Mouse (Mus musculus) inflammation-experienced regulatory T-cells, adult 16 weeks (primary cell): Measurements from ENCODE around the gene Olfr1026. TPM values are rescaled to one million over a fixed set of nuclear protein-coding genes. Genes with fewer than 3 reads are reported as not detected.

Experiments used
- polyA plus RNA-seq: library from polyadenylated mRNA; unstranded; fragments of 100-300 nt; shearing (Covaris generic); gene quantifications from one replicate; pipeline ENCODE4 v1.2.1, GENCODE M21; 2017

Gene Olfr1026
- not detected for polyA plus RNA-seq

DNA sequence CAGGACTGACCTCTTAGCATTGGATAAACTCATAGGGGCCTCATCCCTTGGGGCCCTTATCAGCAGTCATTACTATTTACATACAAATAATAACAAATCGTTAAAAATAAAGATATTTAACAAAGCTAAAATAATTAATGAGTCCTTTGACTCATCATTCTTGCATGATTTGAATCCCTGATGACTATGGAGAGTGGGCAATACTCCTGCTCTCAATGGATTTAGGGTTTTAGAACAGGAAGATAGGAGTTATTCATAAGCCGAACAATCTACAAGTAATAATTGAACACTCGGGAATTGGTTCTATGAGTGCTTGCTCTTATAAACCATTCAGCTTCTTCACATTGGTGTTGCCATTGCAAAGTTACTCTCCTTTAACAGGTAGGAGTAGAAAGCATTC lies at the start of gene Olfr1026:
TSS of gene Olfr1026 (plus strand) at position 301 of the 400 bp plus-strand sequence.

GRCm38 (mm10) chr2:85885340-85885739 lies 36.0 kb upstream of the Olfr1026 start, which contains the start of gene Olfr1023:
Gene Olfr1023 (plus strand): TSS chr2:85885640.

GRCm38 (mm10) chr2:85904952-85905351 lies 16.4 kb upstream of the Olfr1026 start, which contains the start of gene Olfr1024:
Gene Olfr1024 (minus strand): TSS chr2:85905052.

DNA sequence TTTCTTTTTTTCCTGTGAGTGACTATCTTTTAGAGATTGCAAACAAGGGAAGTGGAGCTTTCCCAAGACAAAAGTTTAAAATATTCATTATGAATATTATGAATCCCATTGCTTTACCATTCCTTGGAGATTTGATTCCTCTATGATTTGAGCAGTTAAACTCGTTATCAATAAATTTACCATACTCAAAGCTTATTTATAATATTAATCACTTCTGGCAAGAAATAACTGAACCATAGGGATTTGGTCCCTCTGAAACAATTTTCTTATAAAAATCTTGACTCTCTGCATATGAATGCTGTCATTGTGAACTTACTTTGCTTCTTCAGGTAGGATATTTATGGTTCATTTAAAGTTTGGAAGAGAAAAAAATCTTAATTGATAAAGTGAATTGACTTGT lies 6.5 kb upstream of the Olfr1026 start, which contains the start of gene Olfr1025-ps1:
TSS of gene Olfr1025-ps1 (plus strand) at position 301 of the 400 bp plus-strand sequence.

DNA sequence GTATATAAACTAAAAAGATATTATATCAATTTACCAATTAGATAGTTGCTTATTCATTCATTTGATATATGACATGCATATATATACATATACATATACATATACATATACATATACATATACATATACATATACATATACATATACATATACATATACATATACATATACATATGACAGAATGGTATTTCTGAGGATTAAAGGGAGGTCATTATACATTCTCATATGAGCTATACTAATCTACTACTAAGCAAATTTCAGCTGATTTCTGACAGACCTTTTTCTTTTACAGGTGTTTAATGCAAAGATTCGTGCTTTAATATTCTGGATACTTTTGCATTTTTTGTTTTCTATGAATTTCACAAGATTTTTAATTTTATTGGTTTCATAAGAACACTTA lies 28.8 kb downstream of the Olfr1026 start, which contains the start of gene Olfr1028:
TSS of gene Olfr1028 (plus strand) at position 301 of the 400 bp plus-strand sequence.

DNA sequence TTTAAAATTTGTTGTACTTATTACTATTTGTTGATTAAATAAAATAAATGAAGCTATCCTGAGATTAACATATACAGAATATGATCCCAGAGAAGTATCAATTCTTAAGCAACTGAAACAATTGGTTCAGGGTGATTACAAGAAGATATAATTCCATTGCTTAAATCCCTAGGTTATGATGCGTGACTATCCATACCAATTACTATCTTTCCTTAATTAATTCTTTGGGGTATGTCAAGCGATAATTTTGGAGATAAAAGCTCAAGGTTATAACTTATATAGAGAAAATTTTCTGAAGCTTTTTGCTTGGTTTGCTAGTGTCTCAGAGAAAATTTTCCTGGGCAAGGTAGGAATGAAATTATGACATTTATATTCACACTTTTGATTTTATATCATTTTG lies 52.2 kb downstream of the Olfr1026 start, which contains the start of gene Olfr1029:
TSS of gene Olfr1029 (plus strand) at position 301 of the 400 bp plus-strand sequence.

Other genes with a start within 250 kb of the Olfr1026 start
- not detected for gene Olfr1006, start 242.8 kb upstream of the Olfr1026 start, polyA plus RNA-seq
- not detected for gene Olfr1008, start 232.1 kb upstream of the Olfr1026 start, polyA plus RNA-seq
- not detected for gene Olfr1009, start 206.1 kb upstream of the Olfr1026 start, polyA plus RNA-seq
- not detected for gene Olfr1012, start 158.8 kb upstream of the Olfr1026 start, polyA plus RNA-seq
- not detected for gene Olfr1013, start 154.5 kb upstream of the Olfr1026 start, polyA plus RNA-seq
- gene Olfr1014, start 148.8 kb upstream of the Olfr1026 start, polyA plus RNA-seq, result not detected
- not detected for gene Olfr1015, start 139.5 kb upstream of the Olfr1026 start, polyA plus RNA-seq
- gene Olfr1016, start 119.0 kb upstream of the Olfr1026 start, polyA plus RNA-seq, result not detected
- gene Olfr1018, start 103.1 kb upstream of the Olfr1026 start, polyA plus RNA-seq, result not detected
- gene Olfr1019, start 76.1 kb upstream of the Olfr1026 start, polyA plus RNA-seq, result not detected
- not detected for gene Olfr1020, start 74.5 kb upstream of the Olfr1026 start, polyA plus RNA-seq
- not detected for gene Olfr1022, start 53.0 kb upstream of the Olfr1026 start, polyA plus RNA-seq
- gene Olfr1023, start 35.9 kb upstream of the Olfr1026 start, polyA plus RNA-seq, result not detected
- gene Olfr1024, start 16.5 kb upstream of the Olfr1026 start, polyA plus RNA-seq, result not detected
- not detected for gene Olfr1025-ps1, start 6.4 kb upstream of the Olfr1026 start, polyA plus RNA-seq
- gene Olfr1028, start 28.9 kb downstream of the Olfr1026 start, polyA plus RNA-seq, result not detected
- gene Olfr1029, start 52.3 kb downstream of the Olfr1026 start, polyA plus RNA-seq, result not detected
- not detected for gene Olfr1030, start 57.7 kb downstream of the Olfr1026 start, polyA plus RNA-seq
- gene Olfr1031, start 68.7 kb downstream of the Olfr1026 start, polyA plus RNA-seq, result not detected
- not detected for gene Olfr1032, start 84.0 kb downstream of the Olfr1026 start, polyA plus RNA-seq
- not detected for gene Olfr1033, start 99.1 kb downstream of the Olfr1026 start, polyA plus RNA-seq
- gene Olfr1034, start 124.3 kb downstream of the Olfr1026 start, polyA plus RNA-seq, result not detected
- not detected for gene Olfr1036, start 152.4 kb downstream of the Olfr1026 start, polyA plus RNA-seq
- gene Olfr1037, start 165.8 kb downstream of the Olfr1026 start, polyA plus RNA-seq, result not detected
- not detected for gene Olfr1039, start 214.4 kb downstream of the Olfr1026 start, polyA plus RNA-seq
- gene Olfr1040, start 225.2 kb downstream of the Olfr1026 start, polyA plus RNA-seq, result not detected
- gene Olfr1042, start 240.3 kb downstream of the Olfr1026 start, polyA plus RNA-seq, result not detected
- gene Olfr1043, start 246.0 kb downstream of the Olfr1026 start, polyA plus RNA-seq, result not detected